Mouse (Mus musculus) heart, embryonic 11.5 days (tissue): Measurements from ENCODE around the gene Nxn. TPM values are rescaled to one million over a fixed set of nuclear protein-coding genes. Genes with fewer than 3 reads are reported as not detected.

ENCODE experiments used
- ATAC-seq: fragments of 200-750 bp; cut with Nextera tagmentation; replicated peaks from 2 replicates; pipeline ENCODE4 v1.8.0; 2017; ENCODE audit warnings: moderate library complexity; ENCODE audit not compliant: insufficient number of reproducible peaks, low FRiP score, low TSS enrichment
- H3K27ac ChIP-seq: fragments of 300-500 bp; sonication (generic); 2 replicates; pipeline ENCODE4 v1.5.1; 2014; ENCODE audit warnings: mild to moderate bottlenecking, low read depth, low read length
- H3K27me3 ChIP-seq: fragments of 300-500 bp; sonication (generic); 2 replicates; pipeline ENCODE4 v1.6.1; 2014; ENCODE audit warnings: mild to moderate bottlenecking, low read length, mixed read lengths; ENCODE audit not compliant: control insufficient read depth, insufficient read depth
- H3K36me3 ChIP-seq: fragments of 300-500 bp; sonication (generic); 2 replicates; pipeline ENCODE4 v1.6.1; 2014; ENCODE audit warnings: mild to moderate bottlenecking, low read length, moderate library complexity, mixed read lengths; ENCODE audit not compliant: control insufficient read depth, insufficient read depth
- H3K4me1 ChIP-seq: fragments of 300-500 bp; sonication (generic); 2 replicates; pipeline ENCODE4 v1.6.1; 2014; ENCODE audit warnings: low read length; ENCODE audit not compliant: control insufficient read depth, insufficient read depth
- H3K4me2 ChIP-seq: fragments of 300-500 bp; sonication (generic); 2 replicates; pipeline ENCODE4 v1.6.1; 2014; ENCODE audit warnings: mild to moderate bottlenecking, moderate library complexity
- H3K4me3 ChIP-seq: fragments of 300-500 bp; sonication (generic); 2 replicates; pipeline ENCODE4 v1.5.1; 2014; ENCODE audit warnings: low read depth, low read length
- H3K9ac ChIP-seq: fragments of 300-500 bp; sonication (generic); 2 replicates; pipeline ENCODE4 v1.6.1; 2014; ENCODE audit warnings: mild to moderate bottlenecking, low read depth, low read length, moderate library complexity
- H3K9me3 ChIP-seq: fragments of 300-500 bp; sonication (generic); replicated peaks from 2 replicates; pipeline ENCODE4 v1.6.1; 2016; ENCODE audit warnings: low read length; ENCODE audit not compliant: control insufficient read depth
- WGBS: fragments of 180-500 bp; shearing (Covaris S2); extraction: QIAGEN DNeasy Blood & Tissue Kit; methylation state at CpG from one replicate; pipeline ENCODE4 v1.1.7; 2014; ENCODE audit not compliant: insufficient replicate concordance; 5-methylcytosine and 5-hydroxymethylcytosine counted together
- polyA plus RNA-seq: library from polyadenylated mRNA; unstranded; fragments of >200 nt; fragmentation: Nextera tagmentation; extraction: Ambion mirVana; gene quantifications from 2 replicates; pipeline ENCODE4 v1.2.1, GENCODE M21; 2014

The Nxn gene
- polyA plus RNA-seq, 1 experiment from 2014 or later = 21.6 TPM

GRCm38 (mm10) chr11:76260208-76261050 is 138.5 kb downstream of the Nxn start:
- no peak overlapping the region for H3K9ac ChIP-seq
- ATAC-seq = no peak
- no peaks in the 10 kb centered on the region for H3K27me3 ChIP-seq
- no peak overlapping the region for H3K4me2 ChIP-seq
- WGBS = 74% methylated on average over 10 of the region's 10 CpGs
- H3K9me3 ChIP-seq = no peaks in the 10 kb centered on the region
- H3K27ac ChIP-seq = no peak overlapping the region
- H3K4me1 ChIP-seq = peaks cover 6% of the 10 kb centered on the region
- no peaks in the 10 kb centered on the region; the same call in 1 of the 2 replicates for H3K36me3 ChIP-seq
- H3K4me3 ChIP-seq = no peak overlapping the region

GRCm38 (mm10) chr11:76258511-76258910 is 140.4 kb downstream of the Nxn start:
- H3K9ac ChIP-seq = no peak overlapping the region
- no peaks in the 10 kb centered on the region; the same call in 1 of the 2 replicates for H3K36me3 ChIP-seq
- H3K4me2 ChIP-seq = no peak overlapping the region
- no peaks in the 10 kb centered on the region for H3K9me3 ChIP-seq
- no peak overlapping the region for H3K27ac ChIP-seq
- no peak for ATAC-seq
- H3K4me3 ChIP-seq = no peak overlapping the region
- WGBS = 75% methylated on average over 6 of the region's 6 CpGs
- peaks cover 6% of the 10 kb centered on the region for H3K4me1 ChIP-seq
- no peaks in the 10 kb centered on the region for H3K27me3 ChIP-seq

- ATAC-seq = no peak
- Histone ChIP-seq H3K9me3 (no peaks in the 10 kb centered on the region), H3K27me3 (no peaks in the 10 kb centered on the region), H3K4me3 (no peak overlapping the region), H3K4me1 (no peaks in the 10 kb centered on the region), H3K36me3 (no peaks in the 10 kb centered on the region; the same call in 1 of the 2 replicates), H3K27ac (no peak overlapping the region), H3K4me2 (no peak overlapping the region), H3K9ac (no peak overlapping the region)
- WGBS = 71% methylated on average over 4 of the region's 4 CpGs
Observed at GRCm38 (mm10) chr11:76257386-76257785, 141.6 kb downstream of the Nxn start.

- no peak for ATAC-seq
- Histone ChIP-seq H3K4me1 (no peaks in the 10 kb centered on the region), H3K4me3 (no peak overlapping the region), H3K4me2 (no peak overlapping the region), H3K9me3 (no peaks in the 10 kb centered on the region), H3K9ac (no peak overlapping the region; the same call in 1 of the 2 replicates), H3K27ac (no peak overlapping the region), H3K36me3 (no peaks in the 10 kb centered on the region; the same call in 1 of the 2 replicates), H3K27me3 (no peaks in the 10 kb centered on the region)
- WGBS = 38% methylated on average over 5 of the region's 5 CpGs
Observed at GRCm38 (mm10) chr11:76256129-76256528, 142.8 kb downstream of the Nxn start.

GRCm38 (mm10) chr11:76255431-76256001 is 143.4 kb downstream of the Nxn start:
- no peaks in the 10 kb centered on the region for H3K27me3 ChIP-seq
- no peak for ATAC-seq
- WGBS = 78% methylated on average over 4 of the region's 4 CpGs
- no peaks in the 10 kb centered on the region for H3K4me1 ChIP-seq
- peaks cover 5% of the 10 kb centered on the region for H3K36me3 ChIP-seq
- no peak overlapping the region for H3K4me2 ChIP-seq
- no peak overlapping the region for H3K9ac ChIP-seq
- no peak overlapping the region for H3K4me3 ChIP-seq
- no peak overlapping the region for H3K27ac ChIP-seq
- no peaks in the 10 kb centered on the region for H3K9me3 ChIP-seq

- no peak for ATAC-seq
- H3K4me1 ChIP-seq = no peaks in the 10 kb centered on the region
- H3K36me3 ChIP-seq = peaks cover 11% of the 10 kb centered on the region
- no peak overlapping the region for H3K9ac ChIP-seq
- 71% methylated on average over 4 of the region's 4 CpGs for WGBS
- H3K4me3 ChIP-seq = no peak overlapping the region
- no peaks in the 10 kb centered on the region for H3K9me3 ChIP-seq
- no peaks in the 10 kb centered on the region for H3K27me3 ChIP-seq
- no peak overlapping the region for H3K4me2 ChIP-seq
- H3K27ac ChIP-seq = no peak overlapping the region
Observed at GRCm38 (mm10) chr11:76253918-76254264, 145.0 kb downstream of the Nxn start.

- WGBS = 43% methylated on average over 5 of the region's 5 CpGs
- Histone ChIP-seq H3K36me3 (peaks cover 14% of the 10 kb centered on the region), H3K4me2 (no peak overlapping the region), H3K27me3 (no peaks in the 10 kb centered on the region), H3K9ac (no peak overlapping the region), H3K4me3 (no peak overlapping the region), H3K9me3 (no peaks in the 10 kb centered on the region), H3K4me1 (no peaks in the 10 kb centered on the region), H3K27ac (no peak overlapping the region)
- no peak for ATAC-seq
Observed at GRCm38 (mm10) chr11:76253145-76253917, 145.6 kb downstream of the Nxn start.

GRCm38 (mm10) chr11:76252036-76252435 is 146.9 kb downstream of the Nxn start:
- no peak for ATAC-seq
- H3K36me3 ChIP-seq = peaks cover 14% of the 10 kb centered on the region
- no peaks in the 10 kb centered on the region for H3K27me3 ChIP-seq
- H3K4me2 ChIP-seq = no peak overlapping the region
- H3K4me1 ChIP-seq = no peaks in the 10 kb centered on the region
- 53% methylated on average over 3 of the region's 3 CpGs for WGBS
- H3K9ac ChIP-seq = no peak overlapping the region
- no peaks in the 10 kb centered on the region for H3K9me3 ChIP-seq
- H3K27ac ChIP-seq = no peak overlapping the region
- H3K4me3 ChIP-seq = no peak overlapping the region
